ENCODE assay signal across 12 mouse cellular contexts in genomic region chr6:101684390-101684789, GRCm38 (mm10).
DNase-seq lines count a peak whose midpoint lies in the region; ATAC-seq and TF ChIP-seq lines count a peak whose summit lies in the region.
"Had no signal": no experiment of that assay in that cellular context is flagged by ENCODE, and none has a peak within 500 bp of the region (broad histone marks: within the 10 kb centered on the region; RNA-seq: fewer than 3 reads in every experiment).

No protein-coding gene starts in this region.

- TF ChIP-seq CTCF in liver, adult 2 months (IDR thresholded peaks at IDR 0.05; ENCODE audit: low read depth, low read length): peak; percentile 25; the same call in 1 of the 2 replicates
- TF ChIP-seq CTCF in liver, embryonic 14.5 days (IDR thresholded peaks at IDR 0.05; ENCODE audit: low read depth): peak; percentile 54

- DNase-seq in cerebellum, postnatal 10 days: peak; percentile 6 to 10
- no peak for DNase-seq in cerebellum, adult 9-10 months
- peak; percentile 5 for DNase-seq in liver, adult 2 months (ENCODE audit: extremely low read depth, low read depth, low spot score)
- DNase-seq in ES-E14 (ENCODE audit: low read depth, low spot score): peak; percentile 27
- no peak for DNase-seq in liver, embryonic 14.5 days (ENCODE audit: low read depth in 3 of 3, low spot score in 3 of 3)
- DNase-seq in embryo, embryonic 11 days: no peak
- DNase-seq in hindbrain, embryonic 14.5 days (ENCODE audit: low spot score): no peak
- DNase-seq: adrenal gland, postnatal 25 days; B cell, adult 2 months had no signal

- no peak overlapping the region for H3K27ac ChIP-seq in liver, adult 2 months (replicated peaks; ENCODE audit: insufficient read depth, low read depth, low read length)
- H3K27ac ChIP-seq in liver, embryonic 12.5 days: no peak overlapping the region
- H3K27ac ChIP-seq in ES-E14 (ENCODE audit: insufficient read depth, low read depth, low read length, poor library complexity, severe bottlenecking): no peak overlapping the region
- no peak overlapping the region for H3K27ac ChIP-seq in liver, embryonic 14.5 days
- no peak overlapping the region for H3K27ac ChIP-seq in hindbrain, embryonic 14.5 days
- H3K27ac ChIP-seq: heart, embryonic 15.5 days had no signal

- in situ Hi-C loops in ES-E14 (cut with MboI; ENCODE audit: low sequenced_read_pairs in 2 of 2, unreplicated experiment in 2 of 2): no loop called here

- H3K9ac ChIP-seq in liver, adult 2 months (ENCODE audit: low read depth, low read length): no peak overlapping the region
- H3K9ac ChIP-seq in liver, embryonic 12.5 days: no peak overlapping the region
- no peak overlapping the region for H3K9ac ChIP-seq in ES-E14 (ENCODE audit: insufficient read depth, low read depth, low read length, poor library complexity, severe bottlenecking)
- no peak overlapping the region for H3K9ac ChIP-seq in liver, embryonic 14.5 days (replicated peaks)
- no peak overlapping the region for H3K9ac ChIP-seq in hindbrain, embryonic 14.5 days
- H3K9ac ChIP-seq: heart, embryonic 15.5 days had no signal

- H3K9me3 ChIP-seq in liver, embryonic 12.5 days (replicated peaks): no peaks in the 10 kb centered on the region
- no peaks in the 10 kb centered on the region for H3K9me3 ChIP-seq in ES-E14 (ENCODE audit: control insufficient read depth, insufficient read depth, low read depth, low read length)
- H3K9me3 ChIP-seq in liver, embryonic 14.5 days (ENCODE audit: control insufficient read depth, low read length): no peaks in the 10 kb centered on the region
- H3K9me3 ChIP-seq in hindbrain, embryonic 14.5 days (ENCODE audit: control insufficient read depth, low read length): no peaks in the 10 kb centered on the region
- H3K9me3 ChIP-seq: heart, embryonic 15.5 days; megakaryocyte, embryonic 14.5 days had no signal

- H3K4me2 ChIP-seq in liver, embryonic 12.5 days: no peak overlapping the region
- H3K4me2 ChIP-seq in liver, embryonic 14.5 days (ENCODE audit: low read depth): no peak overlapping the region
- no peak overlapping the region for H3K4me2 ChIP-seq in hindbrain, embryonic 14.5 days (replicated peaks)
- H3K4me2 ChIP-seq: heart, embryonic 15.5 days had no signal

- no peaks in the 10 kb centered on the region for H3K79me2 ChIP-seq in liver, adult 2 months (ENCODE audit: control insufficient read depth, insufficient read depth, low read length)

- no peak for TF ChIP-seq POLR2A in liver, adult 2 months (IDR thresholded peaks at IDR 0.05; ENCODE audit: extremely low read depth, insufficient read depth, low read length)

- no peaks in the 10 kb centered on the region for H3K4me1 ChIP-seq in liver, adult 2 months (ENCODE audit: control insufficient read depth, insufficient read depth, low read length)
- H3K4me1 ChIP-seq in liver, embryonic 12.5 days: no peaks in the 10 kb centered on the region
- H3K4me1 ChIP-seq in ES-E14 (ENCODE audit: control insufficient read depth in 2 of 2, insufficient read depth in 2 of 2, low read length in 2 of 2, poor library complexity in 1 of 2): no peaks in the 10 kb centered on the region
- no peaks in the 10 kb centered on the region for H3K4me1 ChIP-seq in liver, embryonic 14.5 days (replicated peaks; ENCODE audit: control insufficient read depth in 2 of 2, insufficient read depth in 2 of 2, low read length in 1 of 2)
- 0 out of 2 replicates have a peak, but pooled peaks cover 5% of the 10 kb centered on the region for H3K4me1 ChIP-seq in hindbrain, embryonic 14.5 days (replicated peaks; ENCODE audit: control insufficient read depth, insufficient read depth, low read length)
- H3K4me1 ChIP-seq: heart, embryonic 15.5 days; megakaryocyte, embryonic 14.5 days had no signal

- no peak for ATAC-seq in liver, embryonic 12.5 days
- ATAC-seq in liver, embryonic 14.5 days (ENCODE audit: insufficient read depth): no peak
- no peak for ATAC-seq in hindbrain, embryonic 14.5 days (ENCODE audit: low FRiP score)

- no peaks in the 10 kb centered on the region for H3K36me3 ChIP-seq in liver, adult 2 months (ENCODE audit: control insufficient read depth, insufficient read depth, low read length)
- no peaks in the 10 kb centered on the region for H3K36me3 ChIP-seq in liver, embryonic 12.5 days
- no peaks in the 10 kb centered on the region for H3K36me3 ChIP-seq in ES-E14 (ENCODE audit: control insufficient read depth, insufficient read depth, low read length, poor library complexity, severe bottlenecking)
- no peaks in the 10 kb centered on the region for H3K36me3 ChIP-seq in liver, embryonic 14.5 days (replicated peaks; ENCODE audit: control insufficient read depth, insufficient read depth, low read depth)
- H3K36me3 ChIP-seq in hindbrain, embryonic 14.5 days (replicated peaks; ENCODE audit: control insufficient read depth, insufficient read depth): no peaks in the 10 kb centered on the region
- H3K36me3 ChIP-seq: heart, embryonic 15.5 days had no signal

- WGBS in liver, adult 2 months: 58% methylated on average over 2 of the region's 2 CpGs
- WGBS in liver, embryonic 12.5 days (ENCODE audit: insufficient replicate concordance): 37% methylated on average over 2 of the region's 2 CpGs
- 39% methylated on average over 2 of the region's 2 CpGs for WGBS in liver, embryonic 14.5 days (ENCODE audit: insufficient replicate concordance)
- WGBS in hindbrain, embryonic 14.5 days: 69% methylated on average over 2 of the region's 2 CpGs

- no peak overlapping the region for H3K4me3 ChIP-seq in liver, adult 2 months (ENCODE audit: insufficient read depth, low read depth, low read length)
- no peak overlapping the region for H3K4me3 ChIP-seq in liver, embryonic 12.5 days
- H3K4me3 ChIP-seq in ES-E14 (ENCODE audit: insufficient read depth in 1 of 2, low read depth in 1 of 2, low read length in 2 of 2, poor library complexity in 1 of 2, severe bottlenecking in 1 of 2): no peak overlapping the region
- no peak overlapping the region for H3K4me3 ChIP-seq in liver, embryonic 14.5 days (ENCODE audit: insufficient read depth in 1 of 2, low read depth in 2 of 2, low read length in 2 of 2)
- no peak overlapping the region for H3K4me3 ChIP-seq in hindbrain, embryonic 14.5 days (replicated peaks; ENCODE audit: low read length)
- H3K4me3 ChIP-seq: heart, embryonic 15.5 days; megakaryocyte, embryonic 14.5 days had no signal

- H3K27me3 ChIP-seq in liver, adult 2 months (ENCODE audit: control insufficient read depth, insufficient read depth, low read length): no peaks in the 10 kb centered on the region
- no peaks in the 10 kb centered on the region for H3K27me3 ChIP-seq in liver, embryonic 12.5 days (replicated peaks)
- H3K27me3 ChIP-seq in liver, embryonic 14.5 days (ENCODE audit: control insufficient read depth, insufficient read depth, low read length): no peaks in the 10 kb centered on the region
- H3K27me3 ChIP-seq in hindbrain, embryonic 14.5 days (ENCODE audit: control insufficient read depth, insufficient read depth, low read length): no peaks in the 10 kb centered on the region
- H3K27me3 ChIP-seq: heart, embryonic 15.5 days; megakaryocyte, embryonic 14.5 days had no signal

- no peak for TF ChIP-seq EP300 in liver, embryonic 14.5 days (IDR thresholded peaks at IDR 0.05; ENCODE audit: low read depth)

TF ChIP-seq in ES-E14, 5 proteins besides CTCF, POLR2A, EP300 and RAD21:
- TF ChIP-seq ZC3H11A (IDR thresholded peaks at IDR 0.05; ENCODE audit: borderline replicate concordance, low read depth, low read length): no peak
- TF ChIP-seq MAFK (IDR thresholded peaks at IDR 0.05; ENCODE audit: insufficient read depth, low read depth, low read length): no peak
- TF ChIP-seq HCFC1 (IDR thresholded peaks at IDR 0.05; ENCODE audit: borderline replicate concordance, insufficient read depth, low read length): no peak
- TF ChIP-seq ZNF384 (IDR thresholded peaks at IDR 0.05; ENCODE audit: low read depth, low read length): no peak
- TF ChIP-seq CHD2 (IDR thresholded peaks at IDR 0.05; ENCODE audit: low read depth, low read length): no peak

Comparison
In these comparisons a context has a peak if more than half of its experiments do, and no peak if none do; other contexts are left out.
1. DNase-seq: peak in cerebellum, postnatal 10 days (2 of 2), liver, adult 2 months (single experiment) and ES-E14 (single experiment); none in cerebellum, adult 9-10 months (single experiment), liver, embryonic 14.5 days (0 of 3), embryo, embryonic 11 days (single experiment) and hindbrain, embryonic 14.5 days (single experiment).